ENCODE assay signal across 14 mouse cellular contexts in genomic region chr6:8465985-8466384, GRCm38 (mm10).
"Had no signal": no experiment of that assay in that cellular context is flagged by ENCODE, and none has a peak within 500 bp of the region (broad histone marks: within the 10 kb centered on the region; RNA-seq: fewer than 3 reads in every experiment).

No protein-coding gene starts in this region.

- ATAC-seq: midbrain, embryonic 13.5 days had no signal

- H3K4me3 ChIP-seq: kidney, embryonic 15.5 days; liver, embryonic 13.5 days; midbrain, embryonic 13.5 days; stomach, embryonic 15.5 days had no signal

- H3K9me3 ChIP-seq: kidney, embryonic 15.5 days; liver, embryonic 13.5 days; midbrain, embryonic 13.5 days; stomach, embryonic 15.5 days had no signal

- H3K36me3 ChIP-seq: kidney, embryonic 15.5 days; liver, embryonic 13.5 days; midbrain, embryonic 13.5 days; stomach, embryonic 15.5 days had no signal

- H3K4me2 ChIP-seq: kidney, embryonic 15.5 days; liver, embryonic 13.5 days; midbrain, embryonic 13.5 days; stomach, embryonic 15.5 days had no signal

- H3K27ac ChIP-seq: kidney, embryonic 15.5 days; liver, embryonic 13.5 days; macrophage; midbrain, embryonic 13.5 days; stomach, embryonic 15.5 days had no signal

- DNase-seq: kidney, adult 11 months; kidney, adult 8-10 months; kidney, postnatal 10 days; kidney, postnatal 4 days; left cerebral cortex, postnatal 4 days; liver, embryonic 13.5 days; lung, adult 2 months; lung, postnatal 14 days; thymus, adult 18-20 months; thymus, postnatal 36 days had no signal

- H3K27me3 ChIP-seq: kidney, embryonic 15.5 days; liver, embryonic 13.5 days; stomach, embryonic 15.5 days had no signal

- H3K9ac ChIP-seq: kidney, embryonic 15.5 days; liver, embryonic 13.5 days; midbrain, embryonic 13.5 days; stomach, embryonic 15.5 days had no signal

- H3K4me1 ChIP-seq: liver, embryonic 13.5 days; stomach, embryonic 15.5 days had no signal
